Mouse (Mus musculus) intestine, embryonic 15.5 days (tissue): ENCODE results near the gene Arrb1. TPM values are rescaled to one million over a fixed set of nuclear protein-coding genes. Genes with fewer than 3 reads are reported as not detected.
"Not testable (repeated sequence)": the region's sequence is repeated elsewhere in the genome, so short reads cannot be mapped to it uniquely, and the experiment has no call there.

Experiments used
- ATAC-seq: fragments of 200-750 bp; cut with Nextera tagmentation; 2 replicates; pipeline ENCODE4 v1.8.0; 2017; ENCODE audit warnings: moderate TSS enrichment, moderate library complexity
- H3K27ac ChIP-seq: fragments of 300-500 bp; sonication (generic); 2 replicates; pipeline ENCODE4 v1.5.1; 2015; ENCODE audit warnings: mild to moderate bottlenecking, inconsistent platforms
- H3K27me3 ChIP-seq: fragments of 300-500 bp; sonication (generic); replicated peaks from 2 replicates; pipeline ENCODE4 v1.6.1; 2015; ENCODE audit warnings: inconsistent platforms
- H3K36me3 ChIP-seq: fragments of 300-500 bp; sonication (generic); 2 replicates; pipeline ENCODE4 v1.6.1; 2015; ENCODE audit warnings: inconsistent platforms
- H3K4me1 ChIP-seq: fragments of 300-500 bp; sonication (generic); replicated peaks from 2 replicates; pipeline ENCODE4 v1.6.1; 2015; ENCODE audit warnings: inconsistent platforms
- H3K4me2 ChIP-seq: fragments of 300-500 bp; sonication (generic); replicated peaks from 2 replicates; pipeline ENCODE4 v1.6.1; 2015; ENCODE audit warnings: mild to moderate bottlenecking, inconsistent platforms
- H3K4me3 ChIP-seq: fragments of 300-500 bp; sonication (generic); replicated peaks from 2 replicates; pipeline ENCODE4 v1.5.1; 2015; ENCODE audit warnings: inconsistent platforms
- H3K9ac ChIP-seq: fragments of 300-500 bp; sonication (generic); 2 replicates; pipeline ENCODE4 v1.6.1; 2015; ENCODE audit warnings: inconsistent platforms
- H3K9me3 ChIP-seq: fragments of 300-500 bp; sonication (generic); 2 replicates; pipeline ENCODE4 v1.6.1; 2016; ENCODE audit warnings: inconsistent platforms
- WGBS: fragments of 180-500 bp; shearing (Covaris S2); methylation state at CpG from one replicate; pipeline ENCODE4 v1.1.7; 2015; 5-methylcytosine and 5-hydroxymethylcytosine counted together
- polyA plus RNA-seq: library from polyadenylated mRNA; unstranded; fragments of >200 nt; fragmentation: Nextera tagmentation; extraction: Ambion mirVana; gene quantifications from 2 replicates; pipeline ENCODE4 v1.2.1, GENCODE M21; 2015

Arrb1 gene
- polyA plus RNA-seq: 8.5 and 9.0 TPM in 2 replicates

GRCm38 (mm10) chr7:99534901-99535735 is at the start of gene Arrb1:
Gene Arrb1 (plus strand): TSS chr7:99535466.
- H3K36me3 ChIP-seq: no peaks in the 10 kb centered on the region
- WGBS: under 1% methylated on average over 68 of the region's 68 CpGs
- H3K4me3 ChIP-seq: peak within 1 kb of the TSS; percentile 76
- H3K4me2 ChIP-seq: peak within 1 kb of the TSS; percentile 92
- peak; percentile 81 for ATAC-seq
- no peaks in the 10 kb centered on the region for H3K27me3 ChIP-seq
- peak within 1 kb of the TSS; percentile 93 for H3K27ac ChIP-seq
- H3K4me1 ChIP-seq: peaks cover 50% of the 10 kb centered on the region
- H3K9me3 ChIP-seq: no peaks in the 10 kb centered on the region
- H3K9ac ChIP-seq: peak within 1 kb of the TSS; percentile 81

GRCm38 (mm10) chr7:99489708-99490107 is 45.6 kb upstream of the Arrb1 start:
- H3K9ac ChIP-seq: no peak overlapping the region
- H3K4me3 ChIP-seq: no peak overlapping the region
- H3K9me3 ChIP-seq: no peaks in the 10 kb centered on the region
- H3K4me1 ChIP-seq: no peaks in the 10 kb centered on the region
- no peak for ATAC-seq
- H3K27me3 ChIP-seq: no peaks in the 10 kb centered on the region
- WGBS: 70% methylated on average over 5 of the region's 5 CpGs
- no peak overlapping the region for H3K27ac ChIP-seq
- H3K36me3 ChIP-seq: no peaks in the 10 kb centered on the region
- no peak overlapping the region for H3K4me2 ChIP-seq

GRCm38 (mm10) chr7:99499128-99499527 is 36.1 kb upstream of the Arrb1 start:
- Histone ChIP-seq H3K9me3 (no peaks in the 10 kb centered on the region), H3K36me3 (no peaks in the 10 kb centered on the region), H3K4me3 (no peak overlapping the region), H3K9ac (no peak overlapping the region), H3K27me3 (no peaks in the 10 kb centered on the region), H3K27ac (no peak overlapping the region), H3K4me1 (no peaks in the 10 kb centered on the region), H3K4me2 (no peak overlapping the region)
- WGBS: 63% methylated on average over 1 of the region's 1 CpGs
- ATAC-seq: no peak

DNA sequence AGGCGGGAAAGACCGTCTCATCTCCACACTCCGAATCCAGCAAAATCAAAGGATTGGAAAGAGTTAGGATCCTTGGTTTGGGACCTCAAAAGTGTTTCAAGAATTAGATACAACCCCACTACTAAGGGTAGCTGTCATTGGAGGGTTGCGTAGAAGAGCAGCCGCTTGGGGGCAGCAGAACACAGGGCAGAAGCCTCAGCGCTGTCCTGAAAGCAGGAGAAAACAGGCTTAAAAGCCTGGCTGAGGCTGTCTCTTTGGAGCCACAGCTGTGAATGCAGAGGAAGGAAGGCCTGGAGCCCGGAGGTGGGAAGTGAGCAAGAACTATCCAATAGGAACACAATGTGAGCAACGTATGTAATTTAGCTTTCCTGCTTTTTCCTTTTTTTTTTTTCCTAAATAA is 35.1 kb upstream of the Arrb1 start:
- no peak overlapping the region for H3K4me2 ChIP-seq
- H3K4me1 ChIP-seq: no peaks in the 10 kb centered on the region
- H3K9me3 ChIP-seq: no peaks in the 10 kb centered on the region
- WGBS: 3% methylated on average over 8 of the region's 8 CpGs
- no peak overlapping the region for H3K4me3 ChIP-seq
- no peaks in the 10 kb centered on the region for H3K36me3 ChIP-seq
- ATAC-seq: peak; percentile 85
- H3K27ac ChIP-seq: no peak overlapping the region
- no peak overlapping the region for H3K9ac ChIP-seq
- no peaks in the 10 kb centered on the region for H3K27me3 ChIP-seq

- Histone ChIP-seq H3K27ac (no peak overlapping the region), H3K4me1 (no peaks in the 10 kb centered on the region), H3K36me3 (no peaks in the 10 kb centered on the region), H3K27me3 (no peaks in the 10 kb centered on the region), H3K4me3 (no peak overlapping the region), H3K9ac (no peak overlapping the region), H3K9me3 (no peaks in the 10 kb centered on the region), H3K4me2 (no peak overlapping the region)
- ATAC-seq: peak; percentile 66; the same call in 1 of the 2 replicates
- 26% methylated on average over 5 of the region's 5 CpGs for WGBS
Measured at GRCm38 (mm10) chr7:99500655-99501054, 34.6 kb upstream of the Arrb1 start.

GRCm38 (mm10) chr7:99501148-99501547 is 34.1 kb upstream of the Arrb1 start:
- Histone ChIP-seq H3K27ac (no peak overlapping the region), H3K4me2 (no peak overlapping the region), H3K4me3 (no peak overlapping the region), H3K9me3 (no peaks in the 10 kb centered on the region), H3K4me1 (no peaks in the 10 kb centered on the region), H3K9ac (no peak overlapping the region), H3K27me3 (no peaks in the 10 kb centered on the region), H3K36me3 (no peaks in the 10 kb centered on the region)
- WGBS: 34% methylated on average over 1 of the region's 1 CpGs
- ATAC-seq: no peak

DNA sequence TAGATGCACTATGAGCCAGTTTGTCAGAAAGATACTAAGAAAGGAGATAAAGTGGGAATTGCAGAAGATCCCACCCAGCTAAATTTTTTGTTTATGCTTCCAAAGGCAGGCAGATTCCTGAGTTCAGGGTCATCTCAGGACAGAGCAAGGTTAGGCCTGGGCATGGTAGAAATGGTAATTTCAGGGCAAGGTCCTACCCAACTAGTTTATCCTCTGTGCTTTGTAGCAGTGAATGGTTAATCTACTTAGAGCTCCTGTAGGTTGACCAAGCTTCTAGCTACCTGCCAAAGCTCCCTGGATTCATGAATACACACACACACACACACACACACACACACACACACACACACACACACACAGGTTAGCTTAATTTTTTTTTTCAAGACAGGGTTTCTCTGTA is 30.7 kb upstream of the Arrb1 start:
- no peaks in the 10 kb centered on the region for H3K4me1 ChIP-seq
- no peaks in the 10 kb centered on the region for H3K9me3 ChIP-seq
- H3K36me3 ChIP-seq: no peaks in the 10 kb centered on the region
- H3K27me3 ChIP-seq: no peaks in the 10 kb centered on the region
- ATAC-seq: no peak
- H3K27ac ChIP-seq: no peak overlapping the region
- no peak overlapping the region for H3K4me3 ChIP-seq
- no peak overlapping the region for H3K9ac ChIP-seq
- H3K4me2 ChIP-seq: no peak overlapping the region

DNA sequence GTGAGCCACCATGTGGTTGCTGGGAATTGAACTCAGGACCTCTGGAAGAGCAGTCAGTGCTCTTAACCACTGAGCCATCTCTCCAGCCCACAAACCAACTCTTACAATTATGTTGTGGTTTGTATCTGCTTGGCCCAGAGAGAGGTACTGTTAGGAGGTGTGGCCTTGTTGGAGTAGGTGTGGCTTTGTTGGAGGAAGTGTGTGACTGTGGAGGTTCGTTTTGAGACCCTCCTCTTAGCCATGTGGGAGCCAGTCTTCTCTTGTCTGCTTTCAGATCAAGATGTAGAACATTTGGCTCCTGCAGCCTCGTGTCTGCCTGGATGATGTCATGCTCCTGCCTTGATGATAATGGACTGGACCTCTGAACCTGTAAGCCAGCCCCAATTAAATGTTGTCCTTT is 27.1 kb upstream of the Arrb1 start:
- not testable (repeated sequence) for H3K9ac ChIP-seq, H3K27ac ChIP-seq, H3K4me2 ChIP-seq, H3K9me3 ChIP-seq, H3K36me3 ChIP-seq, H3K4me1 ChIP-seq, H3K27me3 ChIP-seq, ATAC-seq, H3K4me3 ChIP-seq
- 15% methylated on average over 2 of the region's 2 CpGs for WGBS

DNA sequence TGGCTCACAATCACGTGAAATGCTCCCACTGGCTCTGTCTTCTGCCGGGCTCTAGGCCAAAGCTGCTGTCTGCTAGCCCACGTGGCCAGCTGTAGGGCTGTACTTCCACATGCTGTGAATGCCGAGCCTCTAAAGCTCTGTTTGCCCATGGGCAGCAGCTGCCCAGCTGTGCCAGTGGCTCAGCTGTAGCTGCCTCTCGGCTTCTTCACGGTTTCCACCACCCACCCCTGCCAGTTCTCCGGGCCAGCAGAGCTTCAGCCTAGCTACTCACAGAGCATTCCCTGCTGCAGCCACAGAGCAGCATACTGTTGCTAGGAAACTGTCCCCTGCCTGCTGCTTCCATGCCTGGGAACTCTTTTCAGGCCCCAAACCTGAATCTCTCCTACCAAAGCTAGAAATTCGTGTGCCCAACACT is 25.2 kb upstream of the Arrb1 start:
- H3K4me2 ChIP-seq: no peak overlapping the region
- no peak for ATAC-seq
- H3K4me3 ChIP-seq: no peak overlapping the region
- H3K4me1 ChIP-seq: peaks cover 3% of the 10 kb centered on the region
- no peak overlapping the region for H3K27ac ChIP-seq
- H3K9ac ChIP-seq: no peak overlapping the region
- 9% methylated on average over 8 of the region's 8 CpGs for WGBS
- H3K36me3 ChIP-seq: no peaks in the 10 kb centered on the region
- no peaks in the 10 kb centered on the region for H3K9me3 ChIP-seq
- H3K27me3 ChIP-seq: no peaks in the 10 kb centered on the region

- WGBS: 73% methylated on average over 9 of the region's 9 CpGs
- H3K4me1 ChIP-seq: peaks cover 10% of the 10 kb centered on the region
- no peaks in the 10 kb centered on the region; the same call in 1 of the 2 replicates for H3K9me3 ChIP-seq
- H3K36me3 ChIP-seq: no peaks in the 10 kb centered on the region
- ATAC-seq: no peak
- H3K27ac ChIP-seq: no peak overlapping the region
- H3K4me2 ChIP-seq: no peak overlapping the region
- no peaks in the 10 kb centered on the region for H3K27me3 ChIP-seq
- no peak overlapping the region for H3K9ac ChIP-seq
- H3K4me3 ChIP-seq: no peak overlapping the region
Measured at GRCm38 (mm10) chr7:99516092-99516813, 19.0 kb upstream of the Arrb1 start.

DNA sequence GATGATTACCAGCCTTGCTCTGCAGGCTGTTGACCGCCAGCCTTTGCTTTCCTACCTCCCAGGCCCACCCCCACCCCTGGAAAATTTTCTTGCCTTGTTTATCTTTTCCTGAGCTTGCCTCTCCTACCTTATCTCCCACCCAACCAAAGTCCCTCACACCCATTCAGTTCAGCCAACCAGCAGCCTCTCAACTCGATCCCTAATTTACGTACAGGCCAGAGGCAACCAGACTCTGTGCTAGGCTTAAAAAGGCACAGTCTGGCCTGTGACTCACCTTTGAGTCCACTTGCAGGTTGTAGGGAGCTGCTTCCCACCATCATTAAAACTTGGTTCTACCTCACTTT is 18.5 kb upstream of the Arrb1 start:
- Histone ChIP-seq H3K4me2 (no peak overlapping the region), H3K9me3 (no peaks in the 10 kb centered on the region; the same call in 1 of the 2 replicates), H3K27ac (no peak overlapping the region), H3K27me3 (no peaks in the 10 kb centered on the region), H3K36me3 (no peaks in the 10 kb centered on the region), H3K4me3 (no peak overlapping the region), H3K9ac (no peak overlapping the region), H3K4me1 (peaks cover 10% of the 10 kb centered on the region)
- peak; percentile 44 for ATAC-seq
- 52% methylated on average over 3 of the region's 3 CpGs for WGBS

DNA sequence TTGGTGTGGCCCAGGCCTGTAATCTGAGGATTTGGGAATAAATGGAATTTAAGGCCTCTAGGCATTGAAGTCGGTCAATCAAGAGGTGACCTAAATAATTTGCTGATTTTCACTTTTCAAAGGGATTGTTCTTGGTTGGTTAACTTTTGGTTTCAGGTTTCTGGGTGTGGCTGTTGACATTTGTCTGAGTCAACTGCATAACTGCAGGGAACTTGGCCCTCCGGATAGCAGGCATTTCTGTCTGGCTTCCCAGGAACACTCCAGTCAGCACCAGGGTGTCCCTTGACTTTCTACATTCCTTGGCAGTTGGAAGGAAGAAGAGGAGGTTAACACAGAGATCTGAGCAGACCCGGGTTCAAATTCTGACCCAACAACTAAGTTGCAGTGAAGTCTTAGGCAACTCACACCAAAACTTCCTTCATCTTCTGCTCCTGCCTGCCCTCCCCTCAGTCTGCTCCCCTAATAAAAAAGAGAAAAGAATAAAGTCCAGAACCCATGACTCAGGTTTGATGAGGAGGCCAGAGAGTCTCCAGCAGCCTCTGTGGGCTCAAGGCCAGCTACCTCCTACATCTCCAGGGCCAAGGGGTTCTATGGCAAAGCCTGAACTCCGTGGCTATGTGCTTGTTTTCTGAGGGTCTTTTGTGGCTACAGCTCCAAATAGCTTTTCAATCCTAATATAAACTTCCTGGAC is 16.2 kb upstream of the Arrb1 start:
- Histone ChIP-seq H3K4me3 (no peak overlapping the region), H3K36me3 (no peaks in the 10 kb centered on the region), H3K27ac (peak overlapping the region; percentile 73), H3K4me2 (no peak overlapping the region), H3K9ac (no peak overlapping the region), H3K9me3 (no peaks in the 10 kb centered on the region; the same call in 1 of the 2 replicates), H3K4me1 (peaks cover 10% of the 10 kb centered on the region), H3K27me3 (no peaks in the 10 kb centered on the region)
- peak; percentile 78 for ATAC-seq
- 35% methylated on average over 4 of the region's 4 CpGs for WGBS
